Mouse (Mus musculus): ENCODE results near the gene Pecr.

Pecr gene

DNA sequence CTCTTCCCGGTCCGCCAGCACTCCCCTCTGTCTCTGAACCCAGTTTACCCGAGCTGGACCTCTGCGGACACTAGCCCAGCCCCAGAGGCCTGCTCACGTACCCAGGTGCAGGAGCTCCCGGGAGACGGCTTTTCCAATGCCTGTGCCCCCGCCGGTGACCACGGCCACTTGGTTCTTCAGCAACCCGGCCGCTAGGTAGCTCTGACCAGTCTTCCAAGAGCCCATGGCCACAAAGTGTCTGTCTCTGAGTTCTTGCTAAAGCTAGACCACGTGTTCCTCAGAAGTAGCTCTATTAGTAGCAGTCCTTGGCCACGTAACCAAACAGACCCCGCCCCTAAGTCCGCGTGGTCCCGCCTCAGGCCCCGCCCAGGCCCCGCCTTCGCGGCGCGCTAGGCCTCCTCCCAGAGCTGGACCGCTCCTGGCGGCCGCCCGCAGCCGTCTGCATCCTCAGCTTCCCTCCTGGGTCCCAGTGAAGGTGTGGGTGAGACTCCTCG lies at the start of gene Pecr, which contains the start of gene Tmem169:
TSS of gene Pecr (minus strand) at position 323 of the 494 bp plus-strand sequence.
TSS of gene Tmem169 (plus strand) at position 378 of the 494 bp plus-strand sequence.
- in situ Hi-C loops (cut with MboI, MseI): no loop called here

GRCm38 (mm10) chr1:72326162-72326821 lies 42.2 kb upstream of the Pecr start:
- in situ Hi-C loops (cut with MboI, MseI): loop anchor here (25.0 kb wide), 1 partner anchor 764 kb away; the partner anchor contains the start of gene Atic

- in situ Hi-C loops (cut with MboI, MseI): loop anchor here (25.0 kb wide), 2 partner anchors 264 to 539 kb away; partner anchors contain the start of genes Igfbp5 and Smarcal1
These were observed 39.1 kb upstream of the Pecr start for GRCm38 (mm10) chr1:72323248-72323647.

DNA sequence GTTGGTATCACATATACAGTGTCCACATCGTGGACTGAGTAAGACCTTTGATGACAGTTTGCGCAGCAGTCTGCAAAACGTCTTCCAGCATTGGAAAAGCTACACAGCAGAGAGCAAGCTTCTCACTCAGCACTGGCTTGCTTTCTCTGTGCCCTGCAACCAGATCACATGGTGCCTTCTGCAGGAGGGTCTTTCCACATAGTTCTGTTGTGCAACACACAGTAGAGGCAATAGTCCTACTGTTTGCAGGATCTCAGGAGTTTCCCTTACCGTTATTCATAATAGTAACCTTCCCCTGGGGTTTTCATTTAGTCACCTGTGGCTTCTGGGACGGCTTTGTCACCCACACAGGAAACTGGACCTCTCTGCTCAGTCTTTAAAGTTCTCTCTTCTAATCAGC lies 36.6 kb upstream of the Pecr start:
- in situ Hi-C loops (cut with MboI, MseI): loop anchor here (25.0 kb wide), 2 partner anchors 267 to 542 kb away; partner anchors contain the start of genes Igfbp5 and Smarcal1

- in situ Hi-C loops (cut with MboI, MseI): loop anchor here (25.0 kb wide), 2 partner anchors 270 to 545 kb away; partner anchors contain the start of genes Igfbp5 and Smarcal1
These were observed 32.8 kb upstream of the Pecr start for GRCm38 (mm10) chr1:72316901-72317300.

GRCm38 (mm10) chr1:72316409-72316808 lies 32.3 kb upstream of the Pecr start:
- in situ Hi-C loops (cut with MboI, MseI): loop anchor here (25.0 kb wide), 2 partner anchors 271 to 546 kb away; partner anchors contain the start of genes Igfbp5 and Smarcal1

DNA sequence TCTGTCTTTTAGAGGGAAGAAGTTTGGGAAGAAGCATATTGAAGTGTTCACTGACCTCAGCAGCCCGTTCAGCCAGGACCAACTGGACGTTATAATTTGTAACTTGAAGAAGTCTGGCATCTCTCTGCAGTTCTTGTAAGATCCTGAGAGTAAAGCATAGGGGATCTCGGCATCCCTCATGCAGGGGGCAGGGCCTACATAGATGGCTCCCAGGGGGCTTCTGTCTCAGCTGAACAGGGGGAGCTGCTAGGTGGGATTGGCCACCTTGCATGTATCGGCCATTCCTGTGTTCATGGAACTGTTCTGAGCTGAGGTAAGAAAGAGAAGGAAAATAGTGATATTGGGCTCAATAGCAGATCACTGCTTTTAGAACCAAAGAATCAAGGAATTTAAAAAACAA lies 31.3 kb upstream of the Pecr start:
- in situ Hi-C loops (cut with MboI, MseI): loop anchor here (25.0 kb wide), 2 partner anchors 272 to 547 kb away; partner anchors contain the start of genes Igfbp5 and Smarcal1

GRCm38 (mm10) chr1:72313399-72314039 lies 29.4 kb upstream of the Pecr start:
- in situ Hi-C loops (cut with MboI, MseI): loop anchor here (25.0 kb wide), 2 partner anchors 274 to 549 kb away; partner anchors contain the start of genes Igfbp5 and Smarcal1

DNA sequence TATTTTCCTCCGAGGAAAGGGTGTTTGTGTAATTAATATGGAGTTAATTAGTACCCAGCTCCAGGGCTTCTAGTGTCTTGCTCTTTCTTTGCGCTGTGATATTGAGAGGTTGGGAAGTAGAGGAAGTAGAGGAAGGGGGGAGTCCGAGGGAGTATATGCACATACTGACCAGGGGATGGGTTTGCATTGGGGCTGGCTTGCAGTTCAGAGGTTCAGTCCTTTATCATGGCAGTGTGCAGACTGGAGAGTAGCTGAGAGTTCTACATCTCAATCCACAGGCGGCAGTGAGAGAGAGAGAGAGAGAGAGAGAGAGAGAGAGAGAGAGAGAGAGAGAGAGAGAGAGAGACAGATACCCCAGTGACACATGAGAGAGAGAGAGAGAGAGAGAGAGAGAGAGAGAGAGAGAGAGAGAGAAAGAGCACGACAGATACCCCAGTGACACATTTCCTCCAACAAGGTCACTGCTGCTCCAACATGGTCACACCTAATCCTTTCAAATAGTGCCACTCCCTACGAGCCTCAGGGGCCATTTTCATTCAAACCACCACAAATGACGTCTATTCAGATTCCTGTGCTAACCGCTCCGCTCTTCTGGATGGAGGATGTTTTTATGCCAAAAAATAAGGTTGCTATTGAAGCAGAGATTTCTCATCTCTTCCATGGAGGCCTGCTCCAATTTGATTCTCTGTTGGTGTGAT lies 28.7 kb upstream of the Pecr start:
- in situ Hi-C loops (cut with MboI, MseI): loop anchor here (25.0 kb wide), 2 partner anchors 274 to 549 kb away; partner anchors contain the start of genes Igfbp5 and Smarcal1

DNA sequence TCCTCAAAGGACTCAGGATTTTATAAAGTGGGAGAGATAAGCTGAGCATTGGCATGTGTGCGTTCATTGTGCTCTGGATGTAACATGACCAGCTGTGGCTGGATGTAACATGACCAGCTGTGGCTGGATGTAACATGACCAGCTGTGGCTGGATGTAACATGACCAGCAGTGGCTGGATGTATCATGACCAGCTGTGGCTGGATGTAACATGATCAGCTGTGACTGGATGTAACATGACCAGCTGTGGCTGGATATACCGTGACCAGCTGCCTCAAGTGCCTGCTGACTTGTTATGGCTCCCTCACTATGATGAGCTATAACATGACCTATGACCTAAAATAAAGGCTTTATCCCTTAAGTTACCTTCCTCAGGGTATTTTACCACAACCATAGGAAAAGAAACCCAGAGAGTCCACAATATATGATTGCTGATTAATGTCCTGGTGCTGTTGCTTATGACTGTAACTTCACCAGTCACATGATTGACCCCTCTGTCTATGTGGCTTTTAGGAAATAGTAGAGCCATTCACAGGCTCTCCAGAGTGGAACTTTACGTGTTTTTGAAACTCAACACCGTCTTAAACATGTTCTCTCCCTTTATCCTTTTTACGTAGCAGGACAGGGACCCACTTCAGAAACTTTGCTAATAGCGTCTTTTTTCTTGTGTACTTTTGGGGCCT lies 25.8 kb upstream of the Pecr start:
- in situ Hi-C loops (cut with MboI, MseI): loop anchor here (10.0 to 25.0 kb wide), 3 partner anchors 277 to 552 kb away; partner anchors contain the start of genes Igfbp5, Rpl37a and Smarcal1

DNA sequence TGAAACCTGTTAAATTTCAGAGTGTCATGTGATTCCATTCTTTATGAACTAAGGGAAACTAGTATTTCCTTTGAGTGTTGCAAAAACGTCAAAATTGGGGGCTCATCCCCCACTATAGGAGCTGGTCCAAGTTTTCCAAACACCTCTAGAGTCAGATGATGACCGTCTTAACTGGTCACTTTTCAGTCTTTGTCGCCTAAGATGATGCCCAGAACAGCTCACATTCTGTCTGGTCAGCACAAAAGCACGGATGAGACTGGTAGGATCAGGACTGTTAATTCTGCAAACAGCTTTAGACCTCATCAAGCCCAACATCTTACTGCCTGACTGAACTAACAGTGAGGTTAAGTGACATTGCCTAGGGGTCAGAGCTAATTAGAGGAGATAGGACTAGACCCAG lies 24.8 kb upstream of the Pecr start:
- in situ Hi-C loops (cut with MboI, MseI): loop anchor here (10.0 to 25.0 kb wide), 3 partner anchors 278 to 553 kb away; partner anchors contain the start of genes Igfbp5, Rpl37a and Smarcal1

DNA sequence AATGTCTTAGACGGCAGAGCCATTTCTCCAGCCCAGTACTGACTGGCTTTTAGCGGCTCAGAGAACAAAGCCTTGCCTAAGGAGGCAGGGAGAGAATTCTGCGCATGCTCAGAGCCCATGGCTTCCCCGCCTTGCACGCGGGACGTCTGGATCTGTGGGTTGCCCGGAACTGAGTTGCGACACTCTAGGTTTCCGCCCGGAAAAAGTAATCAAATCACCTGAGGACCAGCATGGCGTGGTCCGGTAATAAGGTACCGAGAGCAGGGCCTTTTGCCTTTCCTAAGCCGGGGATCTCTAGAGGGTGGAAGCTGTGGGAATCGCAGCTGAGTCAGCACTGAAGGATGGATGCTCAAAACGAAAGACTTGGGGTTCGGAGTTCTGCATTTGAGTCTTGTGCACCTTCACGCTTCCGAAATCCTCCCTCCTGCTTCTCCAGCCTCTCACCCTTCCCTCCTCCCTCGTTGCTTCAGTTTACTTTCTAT lies 23.2 kb upstream of the Pecr start, which contains the start of gene Xrcc5:
TSS of gene Xrcc5 (plus strand) at position 105 of the 482 bp plus-strand sequence.
- in situ Hi-C loops (cut with MboI, MseI): loop anchor here (10.0 to 25.0 kb wide), 3 partner anchors 280 to 555 kb away; partner anchors contain the start of genes Igfbp5, Rpl37a and Smarcal1

DNA sequence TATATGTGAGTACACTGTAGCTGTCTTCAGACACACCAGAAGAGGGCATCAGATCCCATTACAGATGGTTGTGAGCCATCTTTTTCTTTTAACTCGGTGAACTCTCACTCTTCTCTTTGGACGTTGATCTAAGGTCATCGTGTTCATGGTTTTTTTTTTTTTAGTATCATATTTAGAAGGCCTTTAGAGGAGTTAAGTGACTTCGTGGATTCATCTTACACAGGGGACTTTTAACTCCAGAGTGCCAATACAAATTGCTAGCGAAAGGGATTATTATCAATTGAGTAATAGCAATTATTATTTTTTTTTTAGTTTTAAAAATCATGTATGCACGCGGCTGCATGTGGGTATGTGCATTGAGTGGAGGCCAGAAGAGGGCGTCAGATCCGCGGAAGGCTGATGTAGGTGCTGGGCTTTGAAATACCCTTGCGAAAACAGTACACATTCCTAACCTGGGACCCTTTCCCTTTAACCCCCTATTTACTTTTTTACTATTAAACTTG lies 22.6 kb upstream of the Pecr start:
- in situ Hi-C loops (cut with MboI, MseI): loop anchor here (10.0 to 25.0 kb wide), 3 partner anchors 281 to 556 kb away; partner anchors contain the start of genes Igfbp5, Rpl37a and Smarcal1

GRCm38 (mm10) chr1:72306241-72306640 lies 22.1 kb upstream of the Pecr start:
- in situ Hi-C loops (cut with MboI, MseI): loop anchor here (10.0 to 25.0 kb wide), 3 partner anchors 281 to 556 kb away; partner anchors contain the start of genes Igfbp5, Rpl37a and Smarcal1

DNA sequence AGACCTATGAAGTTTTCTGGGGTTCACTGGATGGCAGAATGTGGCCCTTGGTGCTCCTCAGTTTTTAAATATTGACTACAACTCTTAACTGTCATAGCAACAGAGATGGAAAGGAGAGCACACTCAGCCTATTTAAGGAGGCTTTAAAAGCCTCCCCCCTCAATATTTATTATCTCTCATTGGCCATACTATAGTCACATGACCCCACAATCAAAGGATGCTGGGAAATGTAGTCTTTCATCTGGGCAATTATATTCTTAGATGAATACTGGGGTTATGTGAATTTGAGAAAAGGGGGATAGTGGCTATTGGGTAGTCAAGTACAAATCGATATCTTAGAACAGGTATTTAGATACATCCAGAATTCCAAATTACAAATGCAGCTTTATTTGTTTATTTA lies 17.7 kb upstream of the Pecr start:
- in situ Hi-C loops (cut with MboI, MseI): loop anchor here (10.0 to 25.0 kb wide), 3 partner anchors 285 to 560 kb away; partner anchors contain the start of genes Igfbp5, Rpl37a and Smarcal1

GRCm38 (mm10) chr1:72295746-72296145 lies 11.6 kb upstream of the Pecr start:
- in situ Hi-C loops (cut with MboI, MseI): no loop called here

DNA sequence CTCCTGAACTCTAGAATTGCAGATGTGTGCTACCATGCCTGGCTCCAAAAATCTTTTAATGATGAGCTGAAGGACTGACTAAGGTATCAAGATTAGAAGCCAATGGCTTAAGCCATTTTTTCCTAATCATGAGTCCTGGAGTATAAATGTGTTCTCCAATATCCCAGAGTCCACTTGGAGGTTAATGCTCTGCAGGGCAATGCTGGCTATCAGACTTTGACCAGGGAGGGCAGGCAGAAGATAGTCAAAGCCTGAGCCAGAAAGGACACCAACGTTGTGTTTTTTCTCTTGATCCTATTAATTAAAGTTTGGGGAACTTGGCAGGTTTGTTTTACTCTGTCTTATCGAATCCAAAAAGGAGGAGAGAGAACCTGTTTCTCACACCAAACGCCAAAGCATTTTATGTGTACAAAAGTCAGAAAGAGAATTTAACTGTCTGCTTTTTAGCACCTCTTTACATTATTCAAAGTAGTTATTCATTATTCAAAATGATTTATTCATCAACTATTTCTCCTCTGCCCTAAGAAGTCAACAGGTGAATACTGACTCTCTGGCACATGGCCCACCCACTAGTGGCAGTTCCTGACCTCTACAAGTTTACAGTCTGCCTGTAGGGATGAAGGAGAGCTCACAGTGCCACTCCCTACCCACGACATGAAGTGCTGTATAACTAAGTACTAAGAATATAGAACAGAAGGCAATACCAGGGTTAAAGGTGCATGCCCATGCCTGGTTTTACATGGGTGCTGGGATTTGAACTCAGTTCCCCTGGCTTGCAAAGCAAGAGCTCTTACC lies 10.0 kb upstream of the Pecr start:
- in situ Hi-C loops (cut with MboI, MseI): no loop called here

- in situ Hi-C loops (cut with MboI, MseI): no loop called here
These were observed 7.8 kb upstream of the Pecr start for GRCm38 (mm10) chr1:72291925-72292324.

- in situ Hi-C loops (cut with MboI, MseI): no loop called here
These were observed 7.3 kb upstream of the Pecr start for GRCm38 (mm10) chr1:72291421-72291820.
